Mouse (Mus musculus) frontal cortex, adult (tissue): ENCODE measurements at regions not wholly inside any gene's neighbourhood (a gene's known extent, or its start where the extent isn't known, plus 50 kb on each side); places are given as distances from the start of the nearest gene placed in this dataset.

Experiments
- ATAC-seq: cut with Nextera tagmentation; 2 replicates; pipeline ENCODE4 v1.9.2; 2017; ENCODE audit warnings: mild to moderate bottlenecking, moderate library complexity, mixed read lengths; ENCODE audit not compliant: low TSS enrichment

- ATAC-seq, result no peak
Observed at GRCm38 (mm10) chr5:50820674-50821073, 746.9 kb downstream of the Ppargc1a start.

- no peak for ATAC-seq
Observed at GRCm38 (mm10) chr5:50819959-50820358, 747.6 kb downstream of the Ppargc1a start.

GRCm38 (mm10) chr5:50795310-50795709, 736.5 kb upstream of the Adgra3 start:
- peak; percentile 13; the same call in 1 of the 2 replicates for ATAC-seq

- ATAC-seq, result no peak
Observed at GRCm38 (mm10) chr5:50794453-50795169, 735.8 kb upstream of the Adgra3 start.

GRCm38 (mm10) chr5:50793558-50793957, 734.8 kb upstream of the Adgra3 start:
- ATAC-seq, result no peak

- no peak for ATAC-seq
Observed at GRCm38 (mm10) chr5:50785273-50785672, 726.5 kb upstream of the Adgra3 start.

- ATAC-seq, result no peak
Observed at GRCm38 (mm10) chr5:50779138-50779537, 720.3 kb upstream of the Adgra3 start.

- no peak for ATAC-seq
Observed at GRCm38 (mm10) chr5:50778221-50778620, 719.4 kb upstream of the Adgra3 start.

GRCm38 (mm10) chr5:50762261-50762660, 703.5 kb upstream of the Adgra3 start:
- ATAC-seq, result no peak

- ATAC-seq, result no peak
Observed at GRCm38 (mm10) chr5:50760386-50760785, 701.6 kb upstream of the Adgra3 start.

- ATAC-seq, result no peak
Observed at GRCm38 (mm10) chr5:50752766-50753165, 694.0 kb upstream of the Adgra3 start.

- ATAC-seq, result no peak
Observed at GRCm38 (mm10) chr5:50751358-50751757, 692.6 kb upstream of the Adgra3 start.

- ATAC-seq, result no peak
Observed at GRCm38 (mm10) chr5:50743030-50743429, 684.2 kb upstream of the Adgra3 start.

- no peak for ATAC-seq
Observed at GRCm38 (mm10) chr5:50733711-50734110, 674.9 kb upstream of the Adgra3 start.

- no peak for ATAC-seq
Observed at GRCm38 (mm10) chr5:50728337-50729003, 669.7 kb upstream of the Adgra3 start.

GRCm38 (mm10) chr5:50706945-50707663, 648.3 kb upstream of the Adgra3 start:
- ATAC-seq, result no peak

- peak; percentile 65; the same call in 1 of the 2 replicates for ATAC-seq
Observed at GRCm38 (mm10) chr5:50698084-50698483, 639.3 kb upstream of the Adgra3 start.

- ATAC-seq, result peak; percentile 34; the same call in 1 of the 2 replicates
Observed at GRCm38 (mm10) chr5:50697588-50697987, 638.8 kb upstream of the Adgra3 start.

GRCm38 (mm10) chr5:50688362-50688761, 629.6 kb upstream of the Adgra3 start:
- ATAC-seq, result no peak

- no peak for ATAC-seq
Observed at GRCm38 (mm10) chr5:50683966-50684365, 625.2 kb upstream of the Adgra3 start.

GRCm38 (mm10) chr5:50636539-50636938, 577.7 kb upstream of the Adgra3 start:
- ATAC-seq, result no peak

- peak; percentile 95 for ATAC-seq
Observed at GRCm38 (mm10) chr5:50626648-50627047, 567.8 kb upstream of the Adgra3 start.

GRCm38 (mm10) chr5:50624206-50624605, 565.4 kb upstream of the Adgra3 start:
- ATAC-seq, result no peak
